Mouse (Mus musculus) forebrain, embryonic 14.5 days (tissue): ENCODE data around the gene Alox5ap. TPM values are rescaled to one million over a fixed set of nuclear protein-coding genes. Genes with fewer than 3 reads are reported as not detected.
A peak's percentile ranks its signal among the peaks of the same experiment; 100 is the strongest.

Experiments
- ATAC-seq: fragments of 200-750 bp; cut with Nextera tagmentation; 2 replicates; pipeline ENCODE4 v1.8.0; 2017; ENCODE audit warnings: mild to moderate bottlenecking, moderate library complexity
- DNase-seq: peaks from one replicate; pipeline ENCODE4 v3.0.0-alpha.2; 2015; ENCODE audit warnings: low spot score
- H3K27ac ChIP-seq: fragments of 300-500 bp; sonication (generic); 2 replicates; pipeline ENCODE4 v1.5.1; 2014; ENCODE audit warnings: low read depth, mild to moderate bottlenecking, control low read depth, low read length, moderate library complexity
- H3K27me3 ChIP-seq: fragments of 300-500 bp; sonication (generic); replicated peaks from 2 replicates; pipeline ENCODE4 v1.6.1; 2014; ENCODE audit warnings: low read length, control low read depth, mixed read lengths; ENCODE audit not compliant: control insufficient read depth, insufficient read depth
- H3K36me3 ChIP-seq: fragments of 300-500 bp; sonication (generic); 2 replicates; pipeline ENCODE4 v1.6.1; 2014; ENCODE audit warnings: low read length, control low read depth; ENCODE audit not compliant: control insufficient read depth, insufficient read depth
- H3K4me1 ChIP-seq: fragments of 300-500 bp; sonication (generic); 2 replicates; pipeline ENCODE4 v1.6.1; 2014; ENCODE audit warnings: antibody characterized with exemption, low read length, control low read depth; ENCODE audit not compliant: control insufficient read depth, insufficient read depth
- H3K4me2 ChIP-seq: fragments of 300-500 bp; sonication (generic); 2 replicates; pipeline ENCODE4 v1.6.1; 2014; ENCODE audit warnings: mild to moderate bottlenecking, control low read depth, low read length
- H3K4me3 ChIP-seq: fragments of 300-500 bp; sonication (generic); 2 replicates; pipeline ENCODE4 v1.5.1; 2014; ENCODE audit warnings: low read depth, low read length, control low read depth
- H3K9ac ChIP-seq: fragments of 300-500 bp; sonication (generic); 2 replicates; pipeline ENCODE4 v1.6.1; 2014; ENCODE audit warnings: mild to moderate bottlenecking, low read length, control low read depth, moderate library complexity
- H3K9me3 ChIP-seq: fragments of 300-500 bp; sonication (generic); replicated peaks from 2 replicates; pipeline ENCODE4 v1.6.1; 2016; ENCODE audit warnings: low read length, control low read depth, mixed read lengths; ENCODE audit not compliant: control insufficient read depth
- WGBS: fragments of 180-500 bp; shearing (Covaris S2); extraction: QIAGEN DNeasy Blood & Tissue Kit; methylation state at CpG from one replicate; pipeline ENCODE4 v1.1.7; 2014; 5-methylcytosine and 5-hydroxymethylcytosine counted together
- polyA plus RNA-seq: library from polyadenylated mRNA; unstranded; fragments of >200 nt; fragmentation: Nextera tagmentation; extraction: Ambion mirVana; gene quantifications from 2 replicates; pipeline ENCODE4 v1.2.1, GENCODE M21; 2014

Gene Alox5ap
- polyA plus RNA-seq, 1 experiment from 2014 or later, result 12.7 TPM

DNA sequence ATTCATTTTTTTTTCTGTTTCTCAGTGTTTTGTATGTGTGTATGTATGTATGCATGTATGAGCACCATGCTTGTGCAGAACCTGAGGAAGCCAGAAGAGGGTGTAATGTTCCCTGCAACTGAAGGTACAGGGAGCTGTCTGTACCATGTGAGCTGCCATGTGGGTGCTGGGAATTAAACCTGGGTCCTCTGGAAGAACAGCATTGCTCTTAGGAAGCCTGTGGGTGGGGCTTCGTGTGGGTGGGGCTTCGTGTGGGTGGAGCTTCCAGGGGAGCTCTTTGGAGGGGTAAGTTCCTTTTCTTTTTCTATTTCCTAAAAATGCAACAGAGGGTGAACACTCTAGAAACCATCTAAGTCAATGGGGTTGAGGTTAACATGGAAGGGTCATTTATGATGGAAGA, 11.1 kb upstream of the Alox5ap start:
- H3K4me2 ChIP-seq, result no peak overlapping the region
- DNase-seq (no peak), ATAC-seq (no peak)
- H3K4me1 ChIP-seq, result peaks cover 4% of the 10 kb centered on the region; the same call in 1 of the 2 replicates
- H3K27me3 ChIP-seq, result no peaks in the 10 kb centered on the region
- no peak overlapping the region for H3K4me3 ChIP-seq
- H3K36me3 ChIP-seq, result no peaks in the 10 kb centered on the region
- WGBS, result 69% methylated on average over 2 of the region's 2 CpGs
- H3K27ac ChIP-seq, result no peak overlapping the region
- no peak overlapping the region for H3K9ac ChIP-seq
- no peaks in the 10 kb centered on the region for H3K9me3 ChIP-seq

DNA sequence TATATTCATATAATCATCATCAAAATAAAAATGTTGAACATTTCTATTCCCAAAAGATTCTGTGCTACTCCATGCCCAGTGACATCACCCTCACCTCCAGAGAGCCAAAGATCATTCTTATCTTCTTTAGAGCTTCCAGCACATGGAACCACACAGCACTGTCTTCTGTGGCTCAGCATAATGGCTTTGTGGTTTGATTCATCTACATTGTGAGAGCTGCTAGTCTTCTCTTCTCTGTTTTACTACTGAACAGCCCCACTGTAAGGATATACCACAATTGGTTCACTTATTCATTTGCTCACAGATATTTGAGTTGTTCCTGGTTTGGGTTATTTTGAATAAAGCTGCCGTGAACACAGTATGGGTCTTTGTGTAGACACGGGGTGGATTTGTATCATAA, 9.0 kb upstream of the Alox5ap start:
- H3K4me2 ChIP-seq, result no peak overlapping the region
- H3K4me1 ChIP-seq, result peaks cover 8% of the 10 kb centered on the region; the same call in 1 of the 2 replicates
- no peak overlapping the region for H3K4me3 ChIP-seq
- no peak overlapping the region for H3K9ac ChIP-seq
- DNase-seq (no peak), ATAC-seq (no peak)
- H3K36me3 ChIP-seq, result no peaks in the 10 kb centered on the region
- H3K9me3 ChIP-seq, result no peaks in the 10 kb centered on the region
- H3K27ac ChIP-seq, result no peak overlapping the region
- WGBS, result 82% methylated on average over 2 of the region's 2 CpGs
- no peaks in the 10 kb centered on the region for H3K27me3 ChIP-seq

DNA sequence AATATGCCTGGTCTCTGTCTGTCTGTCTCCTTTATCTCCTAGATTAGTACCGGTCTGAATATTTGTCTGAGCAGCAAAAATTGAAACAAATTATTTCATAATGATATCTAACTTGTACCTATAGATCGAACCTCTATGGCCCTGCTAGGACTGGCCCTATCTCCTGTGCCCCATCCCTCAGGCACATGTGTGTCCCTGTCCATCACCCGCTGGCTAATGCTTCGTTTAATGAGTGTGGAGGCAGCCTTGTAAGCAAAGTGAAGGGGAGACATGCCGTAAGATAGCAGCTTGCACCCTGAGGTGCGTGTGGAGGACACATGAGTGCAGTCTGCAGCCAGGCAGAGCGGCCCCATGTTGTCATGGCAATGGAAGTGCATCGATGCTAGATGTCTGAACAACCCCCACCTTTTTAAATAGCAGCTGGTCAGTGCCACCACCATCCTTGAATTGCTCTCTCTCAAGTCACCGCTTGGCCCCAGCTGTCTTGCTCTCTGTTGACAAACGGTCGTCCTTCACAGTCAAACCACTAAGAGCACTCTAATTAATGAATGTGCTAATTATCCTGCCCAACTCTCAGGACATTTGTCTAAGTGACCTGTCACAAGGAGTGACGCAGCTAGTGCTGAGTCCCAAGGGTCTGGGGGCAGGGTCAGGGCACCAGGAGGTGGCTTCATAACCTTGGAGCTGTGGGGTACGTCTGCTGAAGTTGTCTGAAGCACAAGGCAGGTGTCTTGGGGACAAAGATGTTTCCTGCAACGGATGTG, 6.9 kb upstream of the Alox5ap start:
- H3K27ac ChIP-seq, result no peak overlapping the region
- peaks cover 8% of the 10 kb centered on the region; the same call in 1 of the 2 replicates for H3K4me1 ChIP-seq
- no peaks in the 10 kb centered on the region for H3K9me3 ChIP-seq
- no peak overlapping the region for H3K4me2 ChIP-seq
- no peak overlapping the region for H3K9ac ChIP-seq
- no peak overlapping the region for H3K4me3 ChIP-seq
- DNase-seq (peak; percentile 16), ATAC-seq (peak; percentile 50; the same call in 1 of the 2 replicates)
- 63% methylated on average over 14 of the region's 14 CpGs for WGBS
- no peaks in the 10 kb centered on the region for H3K36me3 ChIP-seq
- H3K27me3 ChIP-seq, result no peaks in the 10 kb centered on the region

DNA sequence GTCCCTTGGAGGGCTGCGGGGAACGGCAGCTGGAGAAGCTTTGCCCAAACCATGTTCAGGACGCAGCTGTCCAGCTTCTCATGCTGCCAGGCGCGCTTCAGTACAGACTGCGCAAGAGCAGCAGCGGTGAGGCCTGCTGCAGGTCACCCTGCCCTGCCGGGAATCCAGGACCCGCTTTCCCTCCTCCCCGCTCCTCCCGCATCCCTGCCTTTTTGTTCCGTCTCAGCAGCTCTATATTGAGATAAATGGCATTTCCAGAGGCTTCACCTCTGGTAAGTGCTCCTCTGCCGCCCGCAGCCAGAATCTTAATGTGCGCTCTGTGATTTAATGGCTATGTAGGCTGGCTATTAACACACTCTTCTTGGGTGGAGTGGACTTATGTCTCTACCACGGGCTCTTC, 5.5 kb upstream of the Alox5ap start:
- no peaks in the 10 kb centered on the region for H3K27me3 ChIP-seq
- DNase-seq (peak; percentile 34), ATAC-seq (no peak)
- H3K4me3 ChIP-seq, result no peak overlapping the region
- peak overlapping the region; percentile 46; the same call in 1 of the 2 replicates for H3K27ac ChIP-seq
- WGBS, result 52% methylated on average over 16 of the region's 16 CpGs
- H3K36me3 ChIP-seq, result no peaks in the 10 kb centered on the region
- H3K9me3 ChIP-seq, result no peaks in the 10 kb centered on the region
- peaks cover 8% of the 10 kb centered on the region; the same call in 1 of the 2 replicates for H3K4me1 ChIP-seq
- no peak overlapping the region for H3K9ac ChIP-seq
- H3K4me2 ChIP-seq, result peak overlapping the region; percentile 14; the same call in 1 of the 2 replicates

DNA sequence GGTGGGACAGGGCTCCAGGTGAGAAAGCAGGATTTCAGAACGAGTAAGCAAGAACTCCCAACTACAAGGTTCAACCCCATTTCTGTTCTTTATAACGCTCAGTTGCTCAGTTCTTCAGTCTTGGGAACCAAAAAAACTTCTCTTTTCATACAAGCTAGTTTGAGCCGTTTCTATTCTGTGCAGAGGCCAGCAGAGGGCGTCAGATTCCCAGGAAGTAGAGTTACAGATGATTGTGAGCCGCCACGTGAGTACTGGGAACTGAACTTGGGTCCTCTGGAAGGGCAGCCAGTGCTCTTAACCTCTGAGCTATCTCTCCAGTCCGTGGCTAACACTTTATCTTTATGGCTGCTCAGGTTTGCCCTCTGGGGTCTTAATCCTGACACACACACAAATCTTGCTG, 3.1 kb upstream of the Alox5ap start:
- no peaks in the 10 kb centered on the region for H3K9me3 ChIP-seq
- ATAC-seq, result no peak
- H3K4me1 ChIP-seq, result peaks cover 8% of the 10 kb centered on the region; the same call in 1 of the 2 replicates
- H3K4me2 ChIP-seq, result no peak overlapping the region
- no peak overlapping the region for H3K4me3 ChIP-seq
- no peak overlapping the region for H3K9ac ChIP-seq
- no peaks in the 10 kb centered on the region for H3K36me3 ChIP-seq
- 73% methylated on average over 7 of the region's 7 CpGs for WGBS
- no peaks in the 10 kb centered on the region for H3K27me3 ChIP-seq
- no peak overlapping the region for H3K27ac ChIP-seq
- DNase-seq, result no peak

DNA sequence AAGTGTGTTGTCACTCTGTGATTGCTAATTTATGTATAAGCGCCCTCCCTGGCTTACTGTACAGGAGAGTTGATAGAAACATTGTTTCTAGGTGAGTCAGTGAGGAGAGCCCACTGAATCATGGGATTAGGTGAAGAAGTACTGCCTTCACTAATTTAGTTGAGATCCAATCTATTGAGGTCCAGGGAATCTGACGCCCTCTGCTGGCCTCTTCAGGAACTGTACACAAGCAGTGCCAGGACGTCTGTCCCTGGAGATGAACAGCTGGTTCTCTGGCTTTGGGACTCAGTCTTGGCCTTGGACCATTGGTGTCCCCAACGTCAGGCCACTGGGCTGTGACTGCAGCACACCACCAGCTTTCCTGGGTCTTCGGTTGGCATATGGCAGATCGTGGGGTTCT, 2.7 kb upstream of the Alox5ap start:
- WGBS, result 60% methylated on average over 6 of the region's 6 CpGs
- no peak for DNase-seq

DNA sequence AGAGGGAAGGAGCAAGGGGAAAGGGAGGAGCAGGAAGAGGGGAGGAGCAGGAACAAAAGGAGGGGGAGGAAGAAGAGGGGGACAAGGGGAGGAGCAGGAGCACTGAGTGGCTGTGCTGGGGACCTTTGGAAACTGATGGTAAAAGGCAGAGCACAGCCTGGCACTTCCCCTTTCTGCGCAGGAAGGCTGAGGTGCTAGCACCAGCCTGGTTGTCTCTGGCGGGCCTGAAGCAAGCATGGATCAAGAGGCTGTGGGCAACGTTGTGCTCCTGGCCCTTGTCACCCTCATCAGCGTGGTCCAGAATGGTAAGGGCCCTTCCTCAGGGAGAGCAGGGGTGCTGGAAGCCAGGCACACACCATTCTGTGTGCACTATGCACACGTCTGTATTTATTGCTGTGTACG, 312 bp downstream of the Alox5ap start:
- no peaks in the 10 kb centered on the region for H3K27me3 ChIP-seq
- 56% methylated on average over 6 of the region's 6 CpGs for WGBS

More for the DNA sequence above, 2.7 kb upstream of the Alox5ap start:
- Histone ChIP-seq H3K4me3 (no peak overlapping the region), H3K9me3 (no peaks in the 10 kb centered on the region), H3K4me2 (no peak overlapping the region), H3K9ac (no peak overlapping the region), H3K27ac (no peak overlapping the region), H3K27me3 (no peaks in the 10 kb centered on the region), H3K4me1 (peaks cover 8% of the 10 kb centered on the region; the same call in 1 of the 2 replicates), H3K36me3 (no peaks in the 10 kb centered on the region)
- ATAC-seq, result no peak

DNA sequence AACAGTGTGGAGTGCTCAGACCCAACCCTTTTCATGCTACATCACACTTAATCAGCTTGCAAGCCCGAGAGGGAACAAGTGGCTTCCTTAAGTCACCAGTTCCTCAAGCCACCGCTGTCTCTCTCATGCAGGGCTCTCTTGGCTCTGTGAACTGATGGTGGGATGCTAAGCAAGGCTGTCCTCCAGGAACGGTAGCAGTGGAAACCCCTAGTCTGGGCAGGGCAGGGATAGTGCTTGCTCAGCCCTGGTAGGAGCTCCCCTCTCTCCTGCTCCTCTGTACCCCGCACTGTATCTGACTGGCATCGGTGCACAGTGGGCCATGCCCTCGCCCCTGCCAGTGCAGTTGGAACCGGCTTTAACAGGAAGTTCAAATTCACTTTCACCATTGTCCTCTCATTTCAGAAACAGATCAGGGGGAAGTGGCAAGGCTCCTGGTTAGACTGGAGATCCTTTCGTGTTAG, 2.2 kb downstream of the Alox5ap start:
- H3K4me1 ChIP-seq, result no peaks in the 10 kb centered on the region
- H3K36me3 ChIP-seq, result no peaks in the 10 kb centered on the region
- DNase-seq, result no peak
- WGBS, result 79% methylated on average over 8 of the region's 8 CpGs
- no peaks in the 10 kb centered on the region for H3K9me3 ChIP-seq
- H3K9ac ChIP-seq, result no peak overlapping the region
- no peak overlapping the region for H3K27ac ChIP-seq
- no peaks in the 10 kb centered on the region for H3K27me3 ChIP-seq
- no peak for ATAC-seq
- no peak overlapping the region for H3K4me2 ChIP-seq
- no peak overlapping the region for H3K4me3 ChIP-seq

More for the DNA sequence above, 312 bp downstream of the Alox5ap start:
- no peaks in the 10 kb centered on the region for H3K4me1 ChIP-seq
- no peaks in the 10 kb centered on the region for H3K36me3 ChIP-seq
- DNase-seq, result no peak
- no peak overlapping the region for H3K27ac ChIP-seq
- no peak overlapping the region for H3K9ac ChIP-seq
- H3K4me2 ChIP-seq, result no peak overlapping the region
- no peaks in the 10 kb centered on the region for H3K9me3 ChIP-seq
- no peak for ATAC-seq
- H3K4me3 ChIP-seq, result no peak overlapping the region

DNA sequence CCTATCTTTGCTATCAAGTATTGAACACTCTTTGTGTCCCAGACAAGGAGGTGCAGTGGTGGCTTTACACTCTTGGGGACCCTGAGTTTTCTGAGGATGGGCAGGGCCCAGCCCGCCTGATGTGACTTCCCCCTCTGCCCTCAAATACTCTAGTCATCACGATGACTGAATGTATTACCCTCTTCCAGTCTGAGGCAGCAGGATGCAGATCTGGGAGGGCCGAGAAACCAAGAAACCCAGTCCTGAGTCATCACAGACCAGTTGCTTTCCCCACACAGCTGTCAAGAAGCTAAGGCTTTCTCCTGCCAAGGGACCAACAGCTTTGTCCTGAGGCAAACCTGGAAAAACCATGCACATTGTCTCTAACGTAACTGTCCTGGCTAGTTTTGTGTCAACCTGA, 2.9 kb downstream of the Alox5ap start:
- no peaks in the 10 kb centered on the region for H3K27me3 ChIP-seq
- 74% methylated on average over 4 of the region's 4 CpGs for WGBS
- H3K9ac ChIP-seq, result no peak overlapping the region
- H3K4me2 ChIP-seq, result no peak overlapping the region
- no peaks in the 10 kb centered on the region for H3K36me3 ChIP-seq
- H3K27ac ChIP-seq, result no peak overlapping the region
- no peak for DNase-seq
- no peaks in the 10 kb centered on the region for H3K4me1 ChIP-seq
- H3K4me3 ChIP-seq, result no peak overlapping the region
- ATAC-seq, result no peak
- no peaks in the 10 kb centered on the region for H3K9me3 ChIP-seq
